In the genomic region with DNA sequence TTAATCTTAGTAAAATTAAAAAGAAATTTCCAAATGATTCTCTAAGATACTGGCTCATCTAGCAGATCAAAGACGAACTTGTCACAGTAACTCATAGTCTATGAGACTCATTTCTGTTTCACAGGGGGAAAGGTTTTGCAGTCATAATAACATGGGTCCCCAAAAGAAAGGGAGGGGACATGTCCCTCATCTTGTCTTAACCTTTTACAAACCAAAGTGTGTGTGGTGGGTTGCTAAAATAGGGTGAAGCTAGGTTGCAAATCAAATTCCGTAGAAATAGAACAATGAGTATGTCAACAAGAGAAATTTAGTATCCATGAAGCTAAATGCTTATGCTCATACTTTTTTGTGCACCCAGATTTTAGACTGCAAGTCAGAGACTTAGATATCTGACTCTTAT, we compare ENCODE assay signal across 15 mouse cellular contexts.
DNase-seq lines count a peak whose midpoint lies in the region; ATAC-seq lines count a peak whose summit lies in the region.
"Had no signal": no experiment of that assay in that cellular context is flagged by ENCODE, and none has a peak within 500 bp of the region (broad histone marks: within the 10 kb centered on the region; RNA-seq: fewer than 3 reads in every experiment).

No protein-coding gene starts in this region.

- H3K9ac ChIP-seq in hindbrain, embryonic 12.5 days = no peak overlapping the region
- peak overlapping the region; percentile 79 for H3K9ac ChIP-seq in midbrain, embryonic 13.5 days (replicated peaks)
- H3K9ac ChIP-seq: heart, embryonic 15.5 days; limb, embryonic 12.5 days; liver, embryonic 14.5 days had no signal

- ATAC-seq in hindbrain, embryonic 12.5 days (ENCODE audit: low FRiP score) = no peak
- ATAC-seq in midbrain, embryonic 13.5 days = no peak
- ATAC-seq in megakaryocyte-erythroid progenitor cell, adult 5-6 weeks (replicated peaks; ENCODE audit: low FRiP score, low TSS enrichment, poor library complexity, severe bottlenecking) = no peak

- peaks cover 30% of the 10 kb centered on the region for H3K27me3 ChIP-seq in hindbrain, embryonic 12.5 days
- H3K27me3 ChIP-seq in midbrain, embryonic 13.5 days = no peaks in the 10 kb centered on the region

- peak; percentile 12 for DNase-seq in embryo, embryonic 11 days
- no peak for DNase-seq in embryo, embryonic 9.5 days (ENCODE audit: extremely low spot score)
- DNase-seq in kidney, postnatal 14 days = no peak
- DNase-seq in cerebellum, postnatal 36 days = no peak
- DNase-seq in cerebellum, adult 11-12 months = no peak
- DNase-seq: adrenal gland, postnatal 14 days; cerebellum, postnatal 10 days; heart, adult 18-20 months; lung, postnatal 10 days had no signal

- H3K4me2 ChIP-seq in hindbrain, embryonic 12.5 days (replicated peaks) = peak overlapping the region; percentile 83
- peak overlapping the region; percentile 77 for H3K4me2 ChIP-seq in midbrain, embryonic 13.5 days (replicated peaks)
- H3K4me2 ChIP-seq: heart, embryonic 15.5 days; limb, embryonic 12.5 days had no signal

- H3K4me3 ChIP-seq in hindbrain, embryonic 12.5 days = peak overlapping the region; percentile 10; the same call in 1 of the 2 replicates
- H3K4me3 ChIP-seq in midbrain, embryonic 13.5 days (replicated peaks) = peak overlapping the region; percentile 93
- H3K4me3 ChIP-seq: heart, embryonic 15.5 days; limb, embryonic 12.5 days had no signal

- no peaks in the 10 kb centered on the region for H3K9me3 ChIP-seq in hindbrain, embryonic 12.5 days (replicated peaks)
- H3K9me3 ChIP-seq in midbrain, embryonic 13.5 days = no peaks in the 10 kb centered on the region
- H3K9me3 ChIP-seq: heart, embryonic 15.5 days; limb, embryonic 12.5 days had no signal

- 26% methylated on average over 2 of the region's 2 CpGs for WGBS in hindbrain, embryonic 12.5 days
- 8% methylated on average over 2 of the region's 2 CpGs for WGBS in midbrain, embryonic 13.5 days

- H3K36me3 ChIP-seq in hindbrain, embryonic 12.5 days = 0 out of 2 replicates have a peak, but pooled peaks cover 5% of the 10 kb centered on the region
- H3K36me3 ChIP-seq in midbrain, embryonic 13.5 days = peaks cover 15% of the 10 kb centered on the region; the same call in 1 of the 2 replicates
- H3K36me3 ChIP-seq: heart, embryonic 15.5 days; limb, embryonic 12.5 days had no signal

- H3K4me1 ChIP-seq in hindbrain, embryonic 12.5 days = peaks cover 74% of the 10 kb centered on the region
- H3K4me1 ChIP-seq in midbrain, embryonic 13.5 days (replicated peaks) = peaks cover 65% of the 10 kb centered on the region

- peak overlapping the region; percentile 64 for H3K27ac ChIP-seq in hindbrain, embryonic 12.5 days
- peak overlapping the region; percentile 95 for H3K27ac ChIP-seq in midbrain, embryonic 13.5 days
- H3K27ac ChIP-seq: heart, embryonic 15.5 days; limb, embryonic 12.5 days; liver, embryonic 14.5 days had no signal
